Mouse (Mus musculus) adrenal gland, adult 10 weeks (tissue): ENCODE measurements around the gene Nap1l4. TPM values are rescaled to one million over a fixed set of nuclear protein-coding genes. Genes with fewer than 3 reads are reported as not detected.

ENCODE experiments used
- polyA plus RNA-seq: library from polyadenylated mRNA; stranded (reverse); fragments of 350-450 nt; fragmentation: Illumina TruSeq; extraction: RNeasy Lipid Tissue Mini Kit (QIAGEN cat#74804); gene quantifications from one replicate; pipeline ENCODE4 v1.2.3, GENCODE M21; 2014; ENCODE audit warnings: low read depth, low replicate concordance

The Nap1l4 gene
- 129 TPM for polyA plus RNA-seq

DNA sequence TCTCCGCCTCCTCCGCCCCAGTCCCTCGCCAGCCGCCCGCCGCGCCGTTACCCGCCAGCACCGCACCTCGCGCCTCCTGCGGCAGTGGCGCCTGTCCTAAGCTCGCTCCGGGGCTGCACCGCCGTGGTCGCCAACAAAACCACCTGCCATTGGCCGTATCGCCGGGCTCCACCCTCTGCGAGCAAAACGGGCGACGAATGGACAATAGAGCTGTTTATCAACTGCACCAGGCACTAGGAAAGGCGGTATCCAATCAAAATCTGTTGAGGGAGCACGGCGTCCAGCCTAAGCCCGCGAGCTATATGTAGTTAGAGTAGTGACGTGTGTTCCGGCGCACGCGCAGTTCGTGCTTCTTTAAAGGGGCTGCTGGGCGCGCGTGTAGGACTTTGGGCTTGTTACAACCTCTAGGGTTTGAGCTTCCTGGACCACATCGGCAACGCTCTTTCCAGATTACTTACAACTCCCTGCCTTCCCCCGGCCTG lies at the start of gene Nap1l4:
Gene Nap1l4, minus strand, starts transcription at position 131 of the 482 bp plus-strand sequence.

GRCm38 (mm10) chr7:143502418-143503200 lies 46.3 kb downstream of the Nap1l4 start, which contains the start of gene Phlda2:
Gene Phlda2 (minus strand): TSS chr7:143503150.

GRCm38 (mm10) chr7:143473347-143474101 lies 75.4 kb downstream of the Nap1l4 start, which contains the start of gene Slc22a18:
Gene Slc22a18 (plus strand): TSS chr7:143473736.

Other genes starting within 250 kb of the Nap1l4 start
- gene Cdkn1c, start 88.1 kb downstream of the Nap1l4 start, polyA plus RNA-seq = 1,445 TPM
- gene Slc22a18, start 75.4 kb downstream of the Nap1l4 start, polyA plus RNA-seq = not detected
- gene Phlda2, start 46.0 kb downstream of the Nap1l4 start, polyA plus RNA-seq = not detected
- 17.2 TPM for gene Cars, start 51.0 kb upstream of the Nap1l4 start, polyA plus RNA-seq
- gene Tnfrsf26, start 79.6 kb upstream of the Nap1l4 start, polyA plus RNA-seq = 1.8 TPM
- gene Tnfrsf22, start 100.6 kb upstream of the Nap1l4 start, polyA plus RNA-seq = 8.9 TPM
- gene Tnfrsf23, start 136.8 kb upstream of the Nap1l4 start, polyA plus RNA-seq = 3.7 TPM
- gene Osbpl5, start 207.9 kb upstream of the Nap1l4 start, polyA plus RNA-seq = 2.7 TPM
- gene Mrgprg, start 217.9 kb upstream of the Nap1l4 start, polyA plus RNA-seq = not detected
- 0.58 TPM for gene Mrgpre, start 235.4 kb upstream of the Nap1l4 start, polyA plus RNA-seq